Mouse (Mus musculus): ENCODE results near the gene Asl.

The Asl gene

GRCm38 (mm10) chr5:130046589-130046988 lies 17.5 kb upstream of the Asl start:
- in situ Hi-C loops (cut with MboI): loop anchor here (25.0 kb wide), 1 partner anchor 91 kb away; the partner anchor contains the start of gene Kctd7

- in situ Hi-C loops (cut with MboI): loop anchor here (25.0 kb wide), 1 partner anchor 91 kb away; the partner anchor contains the start of gene Kctd7
Measured at GRCm38 (mm10) chr5:130046100-130046499, 17.1 kb upstream of the Asl start.

GRCm38 (mm10) chr5:130044201-130044695 lies 15.2 kb upstream of the Asl start:
- in situ Hi-C loops (cut with MboI): loop anchor here (25.0 kb wide), 1 partner anchor 93 kb away; the partner anchor contains the start of gene Kctd7

GRCm38 (mm10) chr5:130043741-130044140 lies 14.7 kb upstream of the Asl start:
- in situ Hi-C loops (cut with MboI): loop anchor here (25.0 kb wide), 1 partner anchor 94 kb away; the partner anchor contains the start of gene Kctd7

- in situ Hi-C loops (cut with MboI): loop anchor here (25.0 kb wide), 1 partner anchor 96 kb away; the partner anchor contains the start of gene Kctd7
Measured at GRCm38 (mm10) chr5:130041262-130041661, 12.2 kb upstream of the Asl start.

GRCm38 (mm10) chr5:130040797-130041196 lies 11.8 kb upstream of the Asl start:
- in situ Hi-C loops (cut with MboI): loop anchor here (25.0 kb wide), 1 partner anchor 97 kb away; the partner anchor contains the start of gene Kctd7

GRCm38 (mm10) chr5:130037752-130038455 lies 8.9 kb upstream of the Asl start:
- in situ Hi-C loops (cut with MboI): loop anchor here (25.0 kb wide), 1 partner anchor 99 kb away; the partner anchor contains the start of gene Kctd7

- in situ Hi-C loops (cut with MboI): loop anchor here (25.0 kb wide), 1 partner anchor 101 kb away; the partner anchor contains the start of gene Kctd7
Measured at GRCm38 (mm10) chr5:130036300-130036699, 7.3 kb upstream of the Asl start.

GRCm38 (mm10) chr5:130033869-130034268 lies 4.8 kb upstream of the Asl start:
- in situ Hi-C loops (cut with MboI): loop anchor here (25.0 kb wide), 1 partner anchor 103 kb away; the partner anchor contains the start of gene Kctd7

GRCm38 (mm10) chr5:130031410-130032390 lies 2.7 kb upstream of the Asl start:
- in situ Hi-C loops (cut with MboI): loop anchor here (25.0 kb wide), 1 partner anchor 106 kb away; the partner anchor contains the start of gene Kctd7

- in situ Hi-C loops (cut with MboI): loop anchor here (25.0 kb wide), 1 partner anchor 110 kb away; the partner anchor contains the start of gene Kctd7
Measured at GRCm38 (mm10) chr5:130027696-130028095, 1.4 kb downstream of the Asl start.

- in situ Hi-C loops (cut with MboI): loop anchor here (25.0 kb wide), 1 partner anchor 110 kb away; the partner anchor contains the start of gene Kctd7
Measured at GRCm38 (mm10) chr5:130027134-130027533, 1.9 kb downstream of the Asl start.

GRCm38 (mm10) chr5:130023767-130024539 lies 5.1 kb downstream of the Asl start:
- in situ Hi-C loops (cut with MboI): no loop called here

- in situ Hi-C loops (cut with MboI): no loop called here
Measured at GRCm38 (mm10) chr5:130023067-130023766, 5.8 kb downstream of the Asl start.

- in situ Hi-C loops (cut with MboI): no loop called here
Measured at GRCm38 (mm10) chr5:130022366-130022765, 6.7 kb downstream of the Asl start.

- in situ Hi-C loops (cut with MboI): no loop called here
Measured at GRCm38 (mm10) chr5:130021361-130021966, 7.6 kb downstream of the Asl start.

- in situ Hi-C loops (cut with MboI): no loop called here
Measured at GRCm38 (mm10) chr5:130019461-130019860, 9.6 kb downstream of the Asl start.

GRCm38 (mm10) chr5:130015104-130015503 lies 13.9 kb downstream of the Asl start:
- in situ Hi-C loops (cut with MboI): no loop called here

GRCm38 (mm10) chr5:130010961-130011360 lies 18.1 kb downstream of the Asl start:
- in situ Hi-C loops (cut with MboI): no loop called here

- in situ Hi-C loops (cut with MboI): no loop called here
Measured at GRCm38 (mm10) chr5:130009784-130010183, 19.3 kb downstream of the Asl start.

Measured in mature B cell (primary cell).